ENCODE assay signal across 8 mouse cellular contexts in the genomic region with DNA sequence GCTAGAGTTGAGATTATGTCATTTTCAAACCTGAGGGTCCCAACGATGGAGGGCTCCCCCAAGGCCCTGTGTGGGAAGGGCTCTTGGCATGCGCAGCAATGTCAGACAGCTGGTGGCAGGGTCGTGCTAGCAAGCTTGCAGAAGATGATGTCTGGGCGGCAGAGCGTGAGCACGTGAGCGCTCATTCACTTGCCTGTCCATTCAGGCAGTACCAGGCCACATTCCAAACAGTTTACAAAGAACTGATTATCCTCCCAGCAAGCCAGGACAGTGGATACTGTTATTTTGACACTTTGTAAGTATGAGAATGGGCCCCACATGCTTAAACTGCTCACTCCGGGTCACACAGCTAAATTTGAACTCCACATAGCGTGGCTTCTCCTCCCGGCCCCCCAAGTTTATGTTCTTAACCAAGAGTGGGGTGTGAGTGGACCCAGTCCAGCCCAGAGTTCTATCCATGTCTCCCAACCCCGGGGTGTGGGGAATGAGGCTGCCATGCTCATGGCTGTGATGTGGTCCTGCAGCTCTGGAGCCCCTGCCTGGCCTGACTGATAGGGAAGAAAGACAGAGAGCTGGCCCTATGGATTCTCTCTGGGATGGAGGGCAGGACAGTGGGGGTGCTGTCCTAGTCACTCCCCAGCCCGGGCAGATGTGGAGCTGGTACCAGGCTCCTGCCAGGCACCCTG. TPM values are rescaled to one million over a fixed set of nuclear protein-coding genes. Genes with fewer than 3 reads are reported as not detected.
DNase-seq lines count a peak whose midpoint lies in the region; ATAC-seq and TF ChIP-seq lines count a peak whose summit lies in the region.

No protein-coding gene starts in this region.

- no peak for DNase-seq in liver
- DNase-seq in hindbrain, postnatal 0 days (ENCODE audit: low spot score) = peak; percentile 74
- DNase-seq in spleen, adult 12 weeks (ENCODE audit: low spot score) = no peak
- no peak for DNase-seq in cerebellum, adult 8-10 months
- DNase-seq in thymus, postnatal 14 days = no peak

- 60% methylated on average over 12 of the region's 12 CpGs for WGBS in liver, embryonic 12.5 days (ENCODE audit: insufficient replicate concordance)
- 20% methylated on average over 12 of the region's 12 CpGs for WGBS in embryonic facial prominence, embryonic 15.5 days
- 15% methylated on average over 12 of the region's 12 CpGs for WGBS in hindbrain, postnatal 0 days
- WGBS in neural tube, embryonic 12.5 days = 32% methylated on average over 12 of the region's 12 CpGs

- no peak; the same call in 1 of the 2 replicates for TF ChIP-seq CTCF in hindbrain, postnatal 0 days (IDR thresholded peaks at IDR 0.05; ENCODE audit: low read depth)

- H3K9me3 ChIP-seq in liver, embryonic 12.5 days (replicated peaks) = no peaks in the 10 kb centered on the region
- no peaks in the 10 kb centered on the region for H3K9me3 ChIP-seq in embryonic facial prominence, embryonic 15.5 days (replicated peaks)
- no peaks in the 10 kb centered on the region for H3K9me3 ChIP-seq in hindbrain, postnatal 0 days (ENCODE audit: low read length)
- no peaks in the 10 kb centered on the region for H3K9me3 ChIP-seq in neural tube, embryonic 12.5 days

- H3K4me3 ChIP-seq in liver, embryonic 12.5 days = no peak overlapping the region
- no peak overlapping the region for H3K4me3 ChIP-seq in embryonic facial prominence, embryonic 15.5 days (replicated peaks)
- H3K4me3 ChIP-seq in hindbrain, postnatal 0 days (ENCODE audit: low read length) = no peak overlapping the region
- no peak overlapping the region for H3K4me3 ChIP-seq in neural tube, embryonic 12.5 days

- H3K4me2 ChIP-seq in liver, embryonic 12.5 days = no peak overlapping the region
- H3K4me2 ChIP-seq in embryonic facial prominence, embryonic 15.5 days (replicated peaks) = no peak overlapping the region
- no peak overlapping the region for H3K4me2 ChIP-seq in hindbrain, postnatal 0 days (ENCODE audit: low read depth, low read length)
- peak overlapping the region; percentile 22 for H3K4me2 ChIP-seq in neural tube, embryonic 12.5 days (replicated peaks)

- no peak for ATAC-seq in liver, embryonic 12.5 days
- peak; percentile 30; the same call in 1 of the 2 replicates for ATAC-seq in embryonic facial prominence, embryonic 15.5 days (ENCODE audit: insufficient number of reproducible peaks, low FRiP score, low TSS enrichment, low read depth)
- peak; percentile 73 for ATAC-seq in hindbrain, postnatal 0 days
- peak; percentile 27; the same call in 1 of the 2 replicates for ATAC-seq in neural tube, embryonic 12.5 days (ENCODE audit: low FRiP score, low read depth)

- H3K27me3 ChIP-seq in liver, embryonic 12.5 days (replicated peaks) = peaks cover 10% of the 10 kb centered on the region; the same call in 1 of the 2 replicates
- no peaks in the 10 kb centered on the region for H3K27me3 ChIP-seq in embryonic facial prominence, embryonic 15.5 days
- no peaks in the 10 kb centered on the region for H3K27me3 ChIP-seq in hindbrain, postnatal 0 days (ENCODE audit: insufficient read depth, low read length)
- no peaks in the 10 kb centered on the region for H3K27me3 ChIP-seq in neural tube, embryonic 12.5 days (replicated peaks)

- no peaks in the 10 kb centered on the region for H3K36me3 ChIP-seq in liver, embryonic 12.5 days
- H3K36me3 ChIP-seq in embryonic facial prominence, embryonic 15.5 days = no peaks in the 10 kb centered on the region
- no peaks in the 10 kb centered on the region for H3K36me3 ChIP-seq in hindbrain, postnatal 0 days (ENCODE audit: insufficient read depth, low read length)
- no peaks in the 10 kb centered on the region for H3K36me3 ChIP-seq in neural tube, embryonic 12.5 days

- H3K27ac ChIP-seq in liver, embryonic 12.5 days = peak overlapping the region; percentile 3; the same call in 1 of the 2 replicates
- peak overlapping the region; percentile 86 for H3K27ac ChIP-seq in embryonic facial prominence, embryonic 15.5 days (replicated peaks)
- peak overlapping the region; percentile 75 for H3K27ac ChIP-seq in hindbrain, postnatal 0 days
- peak overlapping the region; percentile 51; the same call in 1 of the 2 replicates for H3K27ac ChIP-seq in neural tube, embryonic 12.5 days

- H3K4me1 ChIP-seq in liver, embryonic 12.5 days = 0 out of 2 replicates have a peak, but pooled peaks cover 8% of the 10 kb centered on the region
- peaks cover 61% of the 10 kb centered on the region for H3K4me1 ChIP-seq in embryonic facial prominence, embryonic 15.5 days
- H3K4me1 ChIP-seq in hindbrain, postnatal 0 days (ENCODE audit: insufficient read depth, low read length) = peaks cover 43% of the 10 kb centered on the region
- H3K4me1 ChIP-seq in neural tube, embryonic 12.5 days = peaks cover 38% of the 10 kb centered on the region

- H3K9ac ChIP-seq in liver, embryonic 12.5 days = no peak overlapping the region
- H3K9ac ChIP-seq in embryonic facial prominence, embryonic 15.5 days = no peak overlapping the region
- H3K9ac ChIP-seq in hindbrain, postnatal 0 days (replicated peaks; ENCODE audit: low read length) = peak overlapping the region; percentile 28; the same call in 1 of the 2 replicates
- peak overlapping the region; percentile 40; the same call in 1 of the 2 replicates for H3K9ac ChIP-seq in neural tube, embryonic 12.5 days

RNA-seq across cellular contexts. Expression of gene Ece1, which starts 34.7 kb away (rescaled TPM):
- 17.8 and 18.5 TPM in 2 replicates for polyA plus RNA-seq in liver, embryonic 12.5 days (2016; fragmentation: Nextera tagmentation; extraction: Ambion mirVana)
- polyA plus RNA-seq in embryonic facial prominence, embryonic 15.5 days (2015; fragmentation: Nextera tagmentation; extraction: Ambion mirVana) = 65.5 and 74.6 TPM in 2 replicates
- total RNA-seq in hindbrain, postnatal 0 days (2014; rRNA removed) = 40.0 and 43.8 TPM in 2 replicates
- polyA plus RNA-seq in hindbrain, postnatal 0 days (2015; fragmentation: Nextera tagmentation; extraction: Ambion mirVana) = 23.0 and 23.4 TPM in 2 replicates
- 24.7 and 27.4 TPM in 2 replicates for polyA plus RNA-seq in neural tube, embryonic 12.5 days (2016; fragmentation: Nextera tagmentation; extraction: Ambion mirVana)

Comparison
In these comparisons a context has a peak if more than half of its experiments do, and no peak if none do; other contexts are left out.
1. H3K27ac ChIP-seq: peak in every context shown above with its lines; median percentile 86 in embryonic facial prominence, embryonic 15.5 days; 75 in hindbrain, postnatal 0 days; 51 in neural tube, embryonic 12.5 days; 3 in liver, embryonic 12.5 days.
2. H3K9ac ChIP-seq: peak in hindbrain, postnatal 0 days (single experiment) and neural tube, embryonic 12.5 days (single experiment); none in liver, embryonic 12.5 days (single experiment) and embryonic facial prominence, embryonic 15.5 days (single experiment).